Mouse (Mus musculus) CH12.LX (cell line): ENCODE results near the gene Tubb2b. TPM values are rescaled to one million over a fixed set of nuclear protein-coding genes. Genes with fewer than 3 reads are reported as not detected.

Source experiments
- DNase-seq: peaks from one replicate; pipeline ENCODE4 v3.0.0-alpha.2; 2013; ENCODE audit errors: extremely low read depth
- H3K27ac ChIP-seq: 2 replicates; pipeline ENCODE4 v1.5.1; 2012; ENCODE audit warnings: low read depth, mild to moderate bottlenecking, control low read depth, moderate library complexity; ENCODE audit not compliant: insufficient read depth
- H3K27me3 ChIP-seq: replicated peaks from 2 replicates; pipeline ENCODE3; 2012; ENCODE audit warnings: inconsistent platforms
- H3K36me3 ChIP-seq, 2 experiments: replicated peaks in 1 of 2; 2 replicates each; pipeline versions ENCODE3 to v1.6.1; 2012; ENCODE audit warnings: inconsistent platforms in 1 of 2, low read length in 1 of 2, mild to moderate bottlenecking in 1 of 2, mixed read lengths in 1 of 2, moderate library complexity in 1 of 2; ENCODE audit not compliant: control insufficient read depth in 1 of 2, insufficient read depth in 1 of 2
- H3K4me1 ChIP-seq, 2 experiments: 2 replicates each; pipeline ENCODE4 v1.6.1; 2012; ENCODE audit warnings: inconsistent platforms in 1 of 2, moderate library complexity in 1 of 2; ENCODE audit not compliant: insufficient read depth in 2 of 2, control insufficient read depth in 1 of 2
- H3K4me2 ChIP-seq: 2 replicates; pipeline ENCODE4 v1.6.1; 2012; ENCODE audit warnings: low read depth, mild to moderate bottlenecking, control low read depth; ENCODE audit not compliant: poor library complexity, insufficient read depth, severe bottlenecking
- H3K4me3 ChIP-seq, 3 experiments: fragments of 150-350 bp in 1 of 3; sonication (generic) in 1 of 3; replicated peaks in 1 of 3; 2 replicates each; pipeline versions ENCODE3 to v1.5.1; 2011 to 2012; ENCODE audit warnings: low read depth in 2 of 3, low read length in 2 of 3, mild to moderate bottlenecking in 2 of 3, moderate library complexity in 2 of 3, control low read depth in 1 of 3, improper control_type of control experiment in 1 of 3, inconsistent platforms in 1 of 3, mixed read lengths in 1 of 3; ENCODE audit not compliant: poor library complexity in 1 of 3
- H3K79me2 ChIP-seq: replicated peaks from 2 replicates; pipeline ENCODE4 v1.6.1; 2012; ENCODE audit warnings: mild to moderate bottlenecking, moderate library complexity; ENCODE audit not compliant: control insufficient read depth, poor library complexity, insufficient read depth, severe bottlenecking; ENCODE audit errors: extremely low read depth
- H3K9ac ChIP-seq: 2 replicates; pipeline ENCODE4 v1.6.1; 2012; ENCODE audit warnings: low read depth, mild to moderate bottlenecking, control low read depth, moderate library complexity; ENCODE audit not compliant: insufficient read depth
- H3K9me3 ChIP-seq: replicated peaks from 2 replicates; pipeline ENCODE3; 2012; ENCODE audit warnings: low read length, inconsistent platforms, mixed read lengths
- BHLHE40 ChIP-seq: IDR thresholded peaks from 2 replicates; pipeline ENCODE4 v1.6.1; 2011; ENCODE audit warnings: mild to moderate bottlenecking, low read depth, low read length, improper control_type of control experiment
- CHD1 ChIP-seq: IDR thresholded peaks from 2 replicates; pipeline ENCODE4 v1.6.1; 2012; ENCODE audit warnings: low read depth, low read length, improper control_type of control experiment, inconsistent platforms
- CTCF ChIP-seq, 2 experiments: IDR thresholded peaks in 1 of 2; conservative IDR thresholded peaks in 1 of 2; 2 replicates each; pipeline ENCODE4 v1.5.1; 2011 to 2012; ENCODE audit warnings: low read depth in 2 of 2, low read length in 2 of 2, improper control_type of control experiment in 1 of 2, inconsistent platforms in 1 of 2, mild to moderate bottlenecking in 1 of 2, moderate library complexity in 1 of 2
- E2F4 ChIP-seq: IDR thresholded peaks from 2 replicates; pipeline ENCODE4 v1.6.1; 2011; ENCODE audit warnings: low read depth, low read length, improper control_type of control experiment; ENCODE audit not compliant: insufficient replicate concordance
- ELF1 ChIP-seq: IDR thresholded peaks from 2 replicates; pipeline ENCODE4 v1.6.1; 2014; ENCODE audit warnings: low read depth, mild to moderate bottlenecking, inconsistent platforms, low read length, improper control_type of control experiment
- GABPA ChIP-seq: IDR thresholded peaks from 2 replicates; pipeline ENCODE4 v1.6.1; 2012; ENCODE audit warnings: low read depth, low read length, improper control_type of control experiment, inconsistent platforms; ENCODE audit not compliant: insufficient replicate concordance
- IRF4 ChIP-seq: IDR thresholded peaks from 2 replicates; pipeline ENCODE4 v1.6.1; 2014; ENCODE audit warnings: low read depth, mild to moderate bottlenecking, inconsistent platforms, low read length, improper control_type of control experiment
- JUN ChIP-seq: IDR thresholded peaks from 2 replicates; pipeline ENCODE4 v1.6.1; 2011; ENCODE audit warnings: low read depth, mild to moderate bottlenecking, low read length, improper control_type of control experiment, moderate library complexity; ENCODE audit not compliant: insufficient read depth
- KAT2A ChIP-seq: IDR thresholded peaks from 2 replicates; pipeline ENCODE4 v1.6.1; 2012; ENCODE audit warnings: low read length, improper control_type of control experiment, inconsistent platforms; ENCODE audit not compliant: insufficient replicate concordance
- MAZ ChIP-seq: IDR thresholded peaks from 2 replicates; pipeline ENCODE4 v1.6.1; 2012; ENCODE audit warnings: low read depth, mild to moderate bottlenecking, inconsistent platforms, low read length, improper control_type of control experiment, moderate library complexity
- MEF2A ChIP-seq: IDR thresholded peaks from 2 replicates; pipeline ENCODE4 v1.6.1; 2014; ENCODE audit warnings: low read depth, mild to moderate bottlenecking, inconsistent platforms, low read length, improper control_type of control experiment, borderline replicate concordance
- MYC ChIP-seq: IDR thresholded peaks from 2 replicates; pipeline ENCODE4 v1.6.1; 2011; ENCODE audit warnings: low read depth, mild to moderate bottlenecking, improper control_type of control experiment, low read length
- NRF1 ChIP-seq: IDR thresholded peaks from 2 replicates; pipeline ENCODE4 v1.6.1; 2014; ENCODE audit warnings: low read depth, mild to moderate bottlenecking, inconsistent platforms, low read length, improper control_type of control experiment, moderate library complexity
- PAX5 ChIP-seq: IDR thresholded peaks from 2 replicates; pipeline ENCODE4 v1.6.1; 2012; ENCODE audit warnings: low read length, inconsistent platforms, mixed read lengths
- RCOR1 ChIP-seq: conservative IDR thresholded peaks from 2 replicates; pipeline ENCODE4 v1.6.1; 2012; ENCODE audit warnings: low read depth, mild to moderate bottlenecking, inconsistent platforms, low read length, improper control_type of control experiment
- SIN3A ChIP-seq: IDR thresholded peaks from 2 replicates; pipeline ENCODE4 v1.6.1; 2012; ENCODE audit warnings: low read length, improper control_type of control experiment, inconsistent platforms
- SMC3 ChIP-seq: IDR thresholded peaks from 2 replicates; pipeline ENCODE4 v1.6.1; 2011; ENCODE audit warnings: low read depth, low read length, improper control_type of control experiment
- TCF12 ChIP-seq: IDR thresholded peaks from 2 replicates; pipeline ENCODE4 v1.6.1; 2014; ENCODE audit warnings: low read depth, mild to moderate bottlenecking, inconsistent platforms, low read length, improper control_type of control experiment
- UBTF ChIP-seq: IDR thresholded peaks from 2 replicates; pipeline ENCODE4 v1.6.1; 2012; ENCODE audit warnings: low read depth, mild to moderate bottlenecking, inconsistent platforms, low read length, improper control_type of control experiment, moderate library complexity
- USF2 ChIP-seq: conservative IDR thresholded peaks from 2 replicates; pipeline ENCODE4 v1.6.1; 2011; ENCODE audit warnings: low read depth, low read length, improper control_type of control experiment
- ZC3H11A ChIP-seq: IDR thresholded peaks from 2 replicates; pipeline ENCODE4 v1.6.1; 2012; ENCODE audit warnings: low read depth, mild to moderate bottlenecking, inconsistent platforms, low read length, improper control_type of control experiment
- ZKSCAN1 ChIP-seq: IDR thresholded peaks from 2 replicates; pipeline ENCODE4 v1.6.1; 2012; ENCODE audit warnings: low read depth, inconsistent platforms, low read length, improper control_type of control experiment, borderline replicate concordance
- ZMIZ1 ChIP-seq: IDR thresholded peaks from 2 replicates; pipeline ENCODE4 v1.6.1; 2012; ENCODE audit warnings: low read depth, mild to moderate bottlenecking, inconsistent platforms, low read length, improper control_type of control experiment
- dilution Hi-C: fragments of 300-500 bp; cut with MboI; formaldehyde crosslinking; loops from 2 replicates; pipeline ENCODE4 v1.14.3; 2020; ENCODE audit warnings: low sequenced_read_pairs; ENCODE audit not compliant: extremely low pct_unique_long_range_greater_than_20kb, extremely low pct_ligation_motif_present
- in situ Hi-C: fragments of 300-500 bp; cut with MboI; formaldehyde crosslinking; loops from 3 replicates; pipeline ENCODE4 v1.14.3; 2019; ENCODE audit warnings: low sequenced_read_pairs, low pct_ligation_motif_present, low pct_unique_long_range_greater_than_20kb, mixed read lengths
- polyA plus RNA-seq: library from polyadenylated mRNA; unstranded; fragments of >175 nt; gene quantifications from 2 replicates; pipeline ENCODE4 v1.2.1, GENCODE M21; 2012; ENCODE audit warnings: low read depth; ENCODE audit not compliant: insufficient read length
- total RNA-seq, 2 experiments: library from RNA; depleted of rRNA; stranded (reverse); fragments of 300-350 nt in 1 of 2; fragments of >200 nt in 1 of 2; gene quantifications; 2 replicates each; pipeline ENCODE4 v1.2.3; 2012 to 2014

Gene Tubb2b
- total and polyA plus RNA-seq, 3 experiments, result 33.6 to 49.8 (median 38.4) TPM

DNA sequence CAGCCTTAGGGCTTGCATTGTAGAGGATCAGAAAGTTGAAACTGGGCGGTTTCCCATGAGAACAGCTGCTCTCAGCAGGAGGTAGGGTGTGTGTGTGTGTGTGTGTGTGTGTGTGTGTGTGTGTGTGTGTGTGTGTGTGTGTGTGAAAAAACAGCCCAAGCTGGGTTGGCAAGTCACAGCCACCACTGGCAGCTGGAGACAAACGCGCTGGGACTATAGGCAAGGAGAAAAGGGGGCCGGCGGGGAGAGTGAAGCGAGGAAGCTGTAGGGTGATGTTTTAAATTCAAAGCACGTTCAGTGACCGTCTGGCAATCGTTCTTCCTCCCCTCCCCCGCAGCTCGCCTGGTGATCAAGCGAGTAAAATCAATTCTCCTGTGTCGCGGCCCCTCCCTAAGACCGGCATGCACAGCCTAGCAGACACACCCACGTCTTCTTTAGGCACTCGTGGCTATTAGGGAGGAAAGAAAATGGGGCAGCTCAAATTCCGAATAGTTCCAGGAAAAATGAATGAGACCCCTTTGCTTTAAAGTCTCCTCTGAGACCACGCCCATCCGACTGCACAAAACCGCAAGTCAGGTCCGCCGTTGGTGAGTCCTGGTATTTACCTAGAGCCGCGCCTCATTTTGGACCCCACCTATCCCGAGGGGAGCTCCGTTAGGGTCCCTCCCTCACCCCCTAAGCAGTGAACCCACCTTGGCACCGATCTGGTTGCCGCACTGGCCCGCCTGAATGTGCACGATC, 611 bp downstream of the Tubb2b start:
- Histone ChIP-seq H3K27me3 (no peaks in the 10 kb centered on the region), H3K36me3 (peaks cover 0 to 16% of the 10 kb centered on the region in 2 experiments), H3K4me1 (peaks cover 11 to 33% of the 10 kb centered on the region in 2 experiments), H3K9me3 (no peaks in the 10 kb centered on the region), H3K9ac (peak overlapping the region; percentile 70), H3K27ac (peak overlapping the region; percentile 38; the same call in 1 of the 2 replicates), H3K79me2 (peaks cover 3% of the 10 kb centered on the region; the same call in 1 of the 2 replicates), H3K4me3 (peak overlapping the region; percentile 68 to 85 (median 83)), H3K4me2 (peak overlapping the region; percentile 34)
- dilution Hi-C loops (no loop called here), in situ Hi-C loops (loop anchor here (5.0 kb wide), 1 partner anchor 77 kb away; no protein-coding TSS in a partner anchor)
- DNase-seq, result peak; percentile 60
- TF ChIP-seq ELF1, result no peak
- peak; percentile 36 for TF ChIP-seq IRF4
- TF ChIP-seq ZMIZ1, result no peak
- TF ChIP-seq JUN, result no peak
- TF ChIP-seq ZKSCAN1, result no peak
- TF ChIP-seq CHD1, result no peak
- TF ChIP-seq ZC3H11A, result no peak
- no peak for TF ChIP-seq KAT2A
- TF ChIP-seq RCOR1, result no peak
- no peak for TF ChIP-seq MYC
- no peak for TF ChIP-seq E2F4
- no peak for TF ChIP-seq MAZ
- TF ChIP-seq GABPA, result no peak
- no peak for TF ChIP-seq PAX5
- TF ChIP-seq CTCF (conservative IDR thresholded peaks at IDR 0.05 in 1 of 2, IDR thresholded peaks at IDR 0.05 in 1 of 2; ENCODE audit: low read depth in 2 of 2, low read length in 2 of 2), result no peak
- 0 out of 2 replicates have a peak, but pooled peaks have one; percentile 8 for TF ChIP-seq MEF2A
- TF ChIP-seq NRF1, result no peak
- TF ChIP-seq SMC3, result no peak
- TF ChIP-seq USF2, result no peak
- TF ChIP-seq UBTF, result no peak
- TF ChIP-seq BHLHE40, result 0 out of 2 replicates have a peak, but pooled peaks have one; percentile 6
- TF ChIP-seq TCF12, result no peak; the same call in 1 of the 2 replicates
- TF ChIP-seq SIN3A, result peak; percentile 47; the same call in 1 of the 2 replicates
